Mouse (Mus musculus) urinary bladder, postnatal 4 days (tissue): ENCODE results near the gene Nmt1.

Experiments
- DNase-seq, 2 experiments: peaks; one replicate each; pipeline ENCODE4 v3.0.0; 2021 to 2022; ENCODE audit warnings: low spot score in 2 of 2

Gene Nmt1

DNA sequence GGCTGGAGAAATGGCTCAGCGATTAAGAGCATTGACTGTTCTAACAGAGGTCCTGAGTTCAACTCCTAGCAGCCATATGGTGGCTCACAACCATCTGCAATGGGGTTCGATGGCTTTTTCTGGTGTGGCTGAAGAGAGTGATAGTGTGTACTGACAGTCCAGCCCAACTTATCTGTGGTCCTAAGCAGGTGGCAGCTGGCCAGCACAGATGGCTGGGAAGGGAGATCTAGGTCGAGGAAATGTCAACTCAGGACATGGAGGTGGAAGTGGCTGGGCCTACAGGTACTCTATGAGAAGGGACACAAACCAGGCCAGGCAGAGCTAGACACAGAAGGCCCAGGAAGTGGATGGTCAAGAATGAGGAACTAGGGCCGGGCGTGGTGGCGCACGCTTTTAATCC, 48.0 kb downstream of the Nmt1 start:
- no peak for DNase-seq

DNA sequence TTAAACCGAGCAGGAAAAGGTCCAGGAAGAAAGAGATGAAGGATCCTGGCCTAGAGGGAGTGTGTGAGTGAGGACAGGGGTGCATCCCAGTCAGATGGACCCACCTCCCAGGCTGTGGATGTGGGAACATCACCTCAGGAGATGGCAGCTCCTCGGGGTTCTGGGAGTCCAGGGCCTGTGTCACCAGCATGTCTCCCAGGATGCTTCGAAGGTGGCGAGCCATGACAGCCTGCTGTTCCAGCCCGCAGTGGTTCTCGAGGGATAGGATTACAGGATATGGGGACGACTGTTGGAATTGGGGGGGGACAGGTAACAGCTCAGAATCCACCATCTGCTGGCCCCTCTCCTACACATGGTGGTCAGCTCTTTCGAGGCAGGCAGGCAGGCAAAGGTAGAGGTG, 48.6 kb downstream of the Nmt1 start:
- no peak for DNase-seq

DNA sequence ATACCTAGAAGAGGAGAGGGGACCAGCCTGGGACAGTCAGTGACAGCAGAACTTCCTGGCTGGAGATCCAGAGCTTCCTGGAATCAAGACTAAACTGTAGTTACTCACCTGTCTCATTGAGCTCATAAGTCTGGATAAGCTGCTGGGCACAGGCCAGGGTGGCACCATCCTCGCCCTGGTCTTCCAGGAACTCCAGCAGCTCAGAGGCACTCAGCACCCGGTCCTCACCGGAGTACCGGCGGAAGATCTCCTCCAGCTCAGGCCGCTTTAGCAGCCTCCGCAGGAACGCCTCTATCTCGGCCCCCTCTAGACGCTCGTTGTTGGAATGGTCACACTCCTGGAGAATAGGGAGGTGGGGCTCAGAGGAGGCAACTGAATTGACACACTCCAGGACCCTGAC, 50.1 kb downstream of the Nmt1 start:
- DNase-seq, result no peak

DNA sequence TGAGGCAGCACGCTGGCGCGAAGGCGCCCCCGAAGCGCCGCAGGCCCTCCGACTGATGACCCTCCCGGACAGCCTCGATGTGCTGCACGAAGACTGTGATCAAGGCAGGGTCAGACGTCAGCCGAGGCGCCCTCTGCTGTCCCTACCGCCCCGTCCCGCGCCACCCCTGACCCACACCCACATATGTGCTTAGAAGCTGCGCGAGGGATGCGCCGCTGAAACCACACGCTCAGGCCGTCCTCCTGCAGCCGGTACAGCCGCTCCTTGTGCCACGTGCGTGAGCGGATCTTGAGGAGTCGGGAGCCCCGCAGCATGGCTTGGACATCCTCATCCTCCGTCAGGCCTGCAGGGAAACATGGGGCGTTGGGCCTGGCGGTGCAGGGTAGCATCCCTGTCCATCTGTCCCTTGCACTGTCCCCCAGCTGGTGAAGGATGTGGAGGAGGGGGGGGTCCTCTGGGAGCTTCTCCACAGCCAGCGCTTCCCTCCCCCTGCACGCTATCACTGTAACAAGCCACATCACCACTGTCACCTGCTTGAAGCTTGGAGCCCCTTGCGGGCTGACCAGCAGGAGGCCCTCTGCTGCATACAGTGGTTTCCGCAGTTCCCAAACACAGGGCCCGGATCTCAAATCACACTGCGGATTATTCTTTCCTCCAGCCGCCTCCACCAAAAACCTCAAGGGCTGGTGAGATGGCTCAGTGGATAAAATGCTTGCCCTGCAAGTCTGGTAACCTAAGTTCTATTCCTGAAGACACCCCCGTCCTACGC, 52.5 kb downstream of the Nmt1 start:
- no peak for DNase-seq

DNA sequence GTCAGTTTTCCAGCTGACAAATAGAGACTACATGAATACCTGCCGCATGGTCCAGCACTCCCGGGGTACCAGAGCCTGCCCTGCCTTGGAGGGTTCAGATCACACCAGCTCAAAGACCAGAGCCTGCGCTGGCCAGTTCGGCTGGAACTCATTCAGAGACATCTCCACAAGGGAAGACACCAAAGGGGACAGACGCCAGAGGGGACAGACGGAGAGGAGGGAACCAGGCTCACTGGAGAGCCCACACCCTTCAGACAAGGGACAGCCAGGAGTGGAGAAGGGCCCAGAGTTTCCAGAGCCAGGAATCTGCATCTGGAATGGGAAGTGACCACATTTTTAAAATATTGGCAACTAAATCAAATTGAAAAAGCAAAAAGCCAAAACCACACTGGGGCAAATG, 53.6 kb downstream of the Nmt1 start:
- DNase-seq, result no peak

DNA sequence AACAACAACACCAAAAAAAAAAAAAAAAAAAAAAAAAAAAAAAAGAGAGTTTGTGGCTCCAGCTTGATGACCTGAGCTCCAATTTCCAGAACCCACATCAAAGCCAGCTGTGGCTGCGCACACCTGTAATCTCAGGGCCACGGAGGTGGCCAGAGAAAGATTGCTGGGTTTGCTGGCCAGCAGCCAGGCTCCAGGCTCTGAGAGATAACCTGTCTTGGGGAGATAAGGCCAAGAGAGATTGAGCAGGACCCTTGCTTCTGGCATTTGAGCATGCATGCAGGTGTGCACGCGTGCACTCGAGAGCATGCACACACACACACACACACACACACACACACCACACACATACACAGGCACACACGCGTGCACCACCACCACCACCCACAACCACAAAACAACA, 65.3 kb downstream of the Nmt1 start:
- DNase-seq, result no peak

DNA sequence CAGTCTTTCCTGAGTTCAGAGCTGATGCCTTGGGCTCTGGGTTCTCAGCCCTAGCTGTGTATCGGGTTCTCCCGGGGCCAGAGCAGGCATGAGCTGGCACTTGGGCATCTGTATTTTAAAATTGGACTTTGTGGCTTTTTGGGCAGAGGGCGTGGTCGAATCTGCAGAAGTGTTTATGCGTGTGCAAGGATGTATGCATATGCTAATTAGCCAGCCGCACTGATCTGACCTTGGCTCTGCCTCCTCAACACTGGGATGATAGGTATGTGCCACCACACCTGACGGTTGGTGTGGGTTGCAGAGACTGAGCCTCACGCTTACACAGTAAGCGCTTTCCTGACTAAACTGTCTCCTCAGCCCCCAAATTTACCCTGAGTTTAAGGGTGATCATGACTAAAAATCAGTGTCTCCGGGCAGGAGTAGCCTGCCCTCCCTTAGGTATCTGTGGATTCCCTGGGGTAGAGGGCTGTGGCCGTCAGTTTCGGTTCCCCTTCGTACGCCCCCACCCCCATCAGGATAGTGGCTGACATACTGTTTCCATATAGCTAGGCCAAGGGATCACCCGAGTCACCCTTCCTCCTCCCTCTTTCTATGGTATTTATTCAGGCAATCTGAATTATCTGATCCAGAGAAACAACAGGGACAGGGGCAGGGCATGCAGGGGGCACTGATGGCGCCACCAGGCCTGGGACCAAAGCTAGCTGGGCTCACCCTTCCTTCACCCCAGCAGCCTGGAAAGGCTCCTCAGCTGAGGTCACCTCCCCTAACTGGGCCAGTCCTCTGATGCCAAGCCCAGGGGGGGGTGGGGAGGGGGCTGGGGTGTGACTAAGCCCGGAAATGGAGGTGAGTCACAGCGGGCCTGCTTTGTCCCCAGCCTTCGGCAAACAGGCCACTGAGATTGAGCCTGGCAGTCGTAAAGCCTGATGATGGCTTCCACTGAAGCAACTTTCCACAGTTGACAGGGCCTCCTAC, 66.2 kb downstream of the Nmt1 start:
- DNase-seq, result peak in 1 of 2 experiments; percentile 59

DNA sequence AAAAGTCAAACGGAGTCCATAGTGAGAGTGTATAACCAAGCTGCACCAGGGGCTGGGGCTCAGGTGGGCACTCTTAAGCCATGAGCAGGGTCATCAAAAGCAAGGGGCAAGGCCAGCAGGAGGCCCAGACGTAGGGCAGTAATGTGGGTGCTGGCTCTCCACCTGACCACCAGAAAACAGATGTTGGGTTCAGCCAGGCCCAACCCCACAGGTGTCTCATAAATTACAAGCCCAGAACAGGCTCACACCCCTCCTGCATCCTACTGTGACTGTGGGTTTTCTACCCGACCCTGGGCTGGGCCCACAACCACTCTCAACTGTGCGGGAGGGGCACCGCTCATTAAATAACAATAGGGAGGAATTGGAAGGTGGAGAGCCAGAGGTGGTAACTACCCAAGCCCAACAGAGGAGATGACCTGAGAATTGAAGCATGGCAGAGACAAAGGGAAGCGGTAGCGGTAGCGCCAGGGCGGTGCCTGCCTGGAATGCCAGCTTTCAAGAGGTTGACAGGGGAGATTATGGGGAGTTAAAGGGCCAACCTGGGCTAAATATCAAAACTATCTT, 67.2 kb downstream of the Nmt1 start:
- DNase-seq, result peak in 1 of 2 experiments; percentile 57

DNA sequence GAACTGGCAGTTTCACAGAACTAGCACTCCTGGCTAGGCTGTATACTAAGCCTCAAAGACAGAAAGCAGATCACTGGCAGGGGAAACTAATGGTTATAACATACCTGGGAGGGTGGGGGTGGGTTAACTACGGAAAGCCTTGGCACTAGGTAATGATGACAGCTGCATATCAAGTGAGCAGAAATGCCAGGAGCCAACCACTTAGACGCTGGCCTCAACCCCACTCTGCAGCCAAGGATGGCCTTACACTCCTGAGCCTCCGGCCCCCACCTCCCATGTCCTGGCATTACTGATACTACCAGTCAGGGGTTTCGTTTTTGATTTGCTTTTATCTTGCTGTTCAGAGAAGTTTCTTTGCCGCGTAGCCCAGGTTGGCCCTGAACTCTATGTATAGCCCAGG, 67.8 kb downstream of the Nmt1 start:
- no peak for DNase-seq

DNA sequence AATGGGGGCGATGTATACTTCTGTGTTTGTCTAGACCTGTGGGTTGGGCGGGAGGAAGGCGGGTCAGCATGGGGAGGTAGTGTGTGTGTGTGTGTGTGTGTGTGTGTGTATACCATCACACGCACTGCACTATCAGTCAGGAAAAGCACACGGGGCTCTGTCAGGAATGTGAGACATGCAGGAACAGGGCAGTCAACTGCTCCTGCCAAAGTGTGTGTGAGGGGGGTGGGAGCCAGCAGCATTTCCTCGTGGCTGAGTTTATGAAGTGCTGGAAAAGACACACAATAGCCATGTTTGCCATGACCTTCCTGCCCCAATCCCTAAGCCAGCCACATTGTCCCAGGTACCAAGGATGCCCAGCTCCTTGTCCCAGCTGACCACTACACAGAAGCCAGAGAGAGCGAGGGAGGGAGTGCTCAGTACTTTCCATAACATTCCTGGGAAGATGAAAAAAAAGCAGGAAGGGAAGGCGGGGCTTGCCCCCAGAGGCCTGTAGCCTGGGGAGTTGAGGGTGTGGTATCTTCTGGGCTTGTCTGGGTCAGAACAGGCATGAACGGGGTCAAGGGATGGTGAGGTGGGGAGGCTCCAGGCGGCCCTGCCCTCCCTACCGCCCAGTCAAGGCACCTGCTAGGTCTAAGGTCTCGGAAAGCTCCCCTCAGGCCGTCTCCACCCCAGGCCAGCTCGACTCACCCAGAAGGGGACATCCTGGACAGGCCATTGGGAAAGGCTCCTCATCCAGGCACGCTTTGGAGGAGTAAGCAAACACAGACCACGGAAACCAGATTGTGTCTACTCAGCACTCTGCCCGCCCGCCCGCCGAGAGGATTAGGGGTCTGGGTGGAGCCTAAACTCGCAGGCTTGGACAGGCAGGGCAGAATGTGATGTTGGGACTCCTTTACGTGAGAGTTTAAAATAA, 69.2 kb downstream of the Nmt1 start:
- peak in 1 of 2 experiments; percentile 56 for DNase-seq

DNA sequence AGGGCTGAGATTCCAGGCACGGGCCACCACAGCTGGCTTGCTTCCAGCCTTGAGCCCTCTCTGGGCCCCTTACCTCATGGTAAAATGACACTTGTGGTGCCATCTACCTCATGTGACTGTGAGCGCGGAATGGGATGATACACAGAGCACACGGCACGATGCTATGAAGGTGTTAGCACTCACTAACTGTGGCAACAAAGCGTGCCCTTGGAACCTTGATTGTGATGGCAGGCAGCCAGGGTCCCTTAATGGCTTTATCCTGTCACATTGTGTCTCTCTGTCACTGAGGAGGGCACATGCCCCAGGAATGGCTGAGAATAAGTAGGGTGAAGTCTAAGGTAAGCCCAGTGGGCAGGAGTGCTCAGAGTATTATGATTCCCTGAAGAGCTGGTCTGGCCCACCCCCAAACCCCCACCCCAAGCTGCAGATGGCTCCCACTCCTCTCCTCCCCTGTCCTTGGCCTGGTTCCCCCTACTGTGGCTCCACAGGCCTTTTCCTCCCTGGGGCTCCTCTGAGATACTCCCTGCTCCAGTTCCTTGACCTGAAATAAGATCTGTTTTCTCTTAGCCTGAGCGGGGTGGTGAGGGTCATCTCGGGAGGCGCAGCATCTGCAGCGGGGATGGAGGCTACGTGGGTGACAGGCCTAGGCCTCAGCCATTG, 70.7 kb downstream of the Nmt1 start:
- DNase-seq, result no peak

DNA sequence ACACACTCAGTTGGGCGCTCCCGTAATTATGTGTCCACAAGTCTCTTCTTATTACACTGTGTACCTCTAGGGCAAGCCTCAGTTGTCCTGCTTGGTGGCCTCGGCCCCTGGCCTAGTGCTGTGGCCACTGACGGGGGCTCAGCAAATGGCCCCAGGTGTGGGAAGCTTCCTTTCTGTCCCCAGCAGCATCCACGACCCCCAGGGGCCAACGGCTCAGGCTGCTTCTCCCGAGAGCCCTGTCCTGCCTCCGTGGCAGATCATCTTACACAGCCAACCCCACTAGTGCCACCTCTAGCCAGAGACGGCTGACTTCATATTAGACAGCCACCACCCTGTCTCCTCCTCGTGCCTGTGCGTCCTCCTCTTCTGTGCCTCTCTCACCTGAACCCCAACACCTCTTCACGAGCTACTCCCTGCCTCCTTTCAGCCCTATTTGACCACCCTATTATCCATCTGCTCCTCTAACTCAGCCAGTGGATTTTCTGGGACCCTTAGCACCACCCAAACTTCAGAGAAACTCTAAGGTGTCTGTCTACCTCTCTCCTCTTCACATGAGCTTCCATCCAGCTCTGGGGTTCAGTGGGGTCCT, 71.5 kb downstream of the Nmt1 start:
- no peak for DNase-seq

DNA sequence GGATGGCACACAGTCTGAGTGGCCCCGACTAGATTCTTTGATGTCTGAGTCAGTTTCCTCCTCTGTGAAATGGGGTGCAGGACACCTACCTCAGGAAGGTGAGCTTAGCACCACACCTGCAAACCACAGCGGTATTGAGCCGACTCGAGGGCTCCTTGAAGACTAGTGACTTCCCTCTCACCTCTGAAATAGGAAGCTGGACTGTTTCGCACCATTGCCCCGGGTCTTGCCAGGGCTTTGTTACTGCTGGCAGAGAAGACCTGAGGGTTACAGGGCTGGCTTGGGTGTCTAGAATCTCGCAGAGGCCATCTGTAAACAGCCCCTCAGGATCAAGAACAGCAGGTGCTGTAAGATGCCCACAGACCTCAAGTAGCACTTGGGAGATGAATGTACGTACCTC, 72.4 kb downstream of the Nmt1 start:
- no peak for DNase-seq

DNA sequence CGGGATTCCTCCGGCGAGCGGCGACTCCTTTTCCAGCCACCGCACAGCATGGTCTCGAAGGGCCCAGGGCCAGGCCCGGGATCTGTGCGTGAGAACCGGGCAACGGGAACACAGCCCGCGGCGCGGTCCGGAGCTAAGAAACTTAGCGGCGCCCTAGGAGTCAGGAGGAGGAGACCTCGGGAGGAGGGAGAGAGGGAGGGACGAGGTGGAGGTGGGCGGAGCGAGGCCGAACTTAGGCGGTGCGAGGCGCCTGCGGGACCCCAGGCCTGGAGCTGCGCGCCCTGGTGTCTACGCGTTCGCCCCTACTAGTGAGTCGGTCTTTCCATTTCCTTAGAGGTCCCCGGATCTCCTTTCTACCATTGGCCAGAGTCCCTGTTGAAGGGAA, 73.5 kb downstream of the Nmt1 start, which contains the start of the genes Plcd3 and Acbd4:
Gene Plcd3 (minus strand): TSS at position 178 of the 385 bp plus-strand sequence.
Gene Acbd4 (plus strand): TSS at position 202 of the 385 bp plus-strand sequence.
- peak; percentile 78 to 89 for DNase-seq

DNA sequence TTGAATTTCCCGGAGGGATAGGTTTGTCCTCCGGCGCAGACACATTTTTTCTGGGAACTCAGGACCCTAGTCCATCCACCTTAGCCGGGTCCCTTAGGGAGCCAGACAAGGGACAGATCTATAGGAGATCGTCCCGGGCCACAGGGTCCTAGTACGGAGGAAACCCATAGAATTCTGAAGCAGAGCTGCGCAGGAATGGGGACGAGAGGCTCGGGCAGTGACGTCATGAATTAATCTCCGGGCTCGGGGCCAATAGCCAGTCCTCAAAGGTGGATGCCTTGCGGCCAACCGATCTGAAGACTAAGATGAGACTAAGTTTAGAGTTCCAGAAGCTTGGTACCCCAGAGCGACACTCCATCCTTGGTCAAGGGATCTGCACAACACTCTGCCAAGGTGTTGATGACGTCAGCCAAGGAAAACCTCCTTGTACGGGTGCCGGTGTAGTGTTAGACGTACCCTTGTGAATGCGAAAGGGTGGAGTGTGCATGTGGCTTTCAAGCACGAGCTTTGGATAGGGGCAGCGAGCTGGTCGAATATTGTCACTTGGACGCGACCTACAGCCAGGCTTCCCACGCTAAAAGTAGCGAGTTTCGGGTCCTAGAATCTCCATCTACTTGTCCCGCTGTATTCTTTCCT, 74.0 kb downstream of the Nmt1 start:
- DNase-seq, result peak; percentile 70 to 78

DNA sequence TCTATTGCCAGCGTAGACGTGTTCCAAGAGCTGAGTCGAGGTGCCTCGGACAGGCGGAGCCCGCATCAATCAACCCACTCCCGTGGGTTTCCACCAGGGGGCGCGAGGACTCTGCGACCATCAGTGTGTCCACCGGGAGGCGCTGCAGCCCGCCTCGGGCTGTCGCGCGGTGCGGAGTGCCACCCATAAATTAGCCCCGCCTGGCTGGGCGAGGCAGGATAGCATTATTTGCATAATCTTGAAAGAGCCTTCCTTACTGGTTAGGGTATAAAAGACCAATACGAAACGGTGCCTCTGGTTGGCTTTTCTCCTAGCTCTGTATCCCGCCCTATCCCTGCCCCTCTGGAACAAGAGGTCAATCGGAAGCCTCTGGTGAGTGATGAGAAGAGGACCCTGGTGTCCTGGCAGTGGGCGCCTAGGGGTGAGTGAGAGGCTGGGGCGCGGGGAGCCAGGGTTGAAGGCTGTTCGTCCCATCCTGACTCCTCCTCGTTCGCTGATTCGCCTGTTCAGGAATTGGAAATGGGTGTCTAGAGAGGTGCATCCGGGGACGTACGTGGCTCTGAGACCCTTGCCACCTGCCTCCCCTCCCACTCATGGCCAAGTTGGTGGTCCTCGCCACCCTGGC, 74.8 kb downstream of the Nmt1 start:
- DNase-seq, result peak; percentile 98

DNA sequence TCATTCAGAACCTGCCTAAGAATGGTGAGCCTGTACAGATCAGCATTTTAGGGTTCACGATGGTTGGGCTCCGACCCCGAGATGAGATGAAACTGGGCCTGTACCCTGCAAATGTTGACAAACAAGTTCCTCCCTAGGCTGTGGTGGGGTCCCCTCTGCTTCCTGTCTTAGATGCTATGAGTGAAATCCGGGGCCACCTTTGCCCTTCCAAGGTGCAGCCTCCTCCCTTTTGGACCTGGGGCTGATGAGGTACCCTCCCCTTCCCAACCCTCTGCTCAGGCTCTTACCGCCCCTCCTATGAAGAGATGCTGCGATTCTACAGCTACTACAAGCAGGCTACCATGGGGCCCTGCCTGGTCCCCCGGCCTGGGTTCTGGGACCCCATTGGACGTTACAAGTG, 75.6 kb downstream of the Nmt1 start:
- no peak for DNase-seq

DNA sequence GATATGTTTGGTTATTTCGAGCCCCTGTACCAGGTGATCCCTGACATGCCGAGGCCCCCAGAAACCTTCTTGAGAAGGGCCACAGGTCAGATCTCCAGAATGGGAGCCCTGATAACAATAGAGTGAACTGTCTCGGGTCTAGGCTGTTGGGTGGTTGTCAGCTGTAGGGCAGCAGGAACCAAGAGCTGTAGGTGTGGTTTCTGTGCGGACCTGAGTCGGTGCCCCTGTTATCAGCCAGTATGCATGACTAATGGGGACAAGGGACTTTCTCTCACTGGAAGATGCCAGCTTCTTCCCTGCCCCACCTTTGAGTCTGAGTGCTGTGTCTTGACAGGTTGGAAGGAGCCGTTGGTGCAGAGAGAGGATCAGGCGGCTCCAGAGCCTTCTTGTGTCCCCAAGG, 76.5 kb downstream of the Nmt1 start:
- DNase-seq, result no peak

DNA sequence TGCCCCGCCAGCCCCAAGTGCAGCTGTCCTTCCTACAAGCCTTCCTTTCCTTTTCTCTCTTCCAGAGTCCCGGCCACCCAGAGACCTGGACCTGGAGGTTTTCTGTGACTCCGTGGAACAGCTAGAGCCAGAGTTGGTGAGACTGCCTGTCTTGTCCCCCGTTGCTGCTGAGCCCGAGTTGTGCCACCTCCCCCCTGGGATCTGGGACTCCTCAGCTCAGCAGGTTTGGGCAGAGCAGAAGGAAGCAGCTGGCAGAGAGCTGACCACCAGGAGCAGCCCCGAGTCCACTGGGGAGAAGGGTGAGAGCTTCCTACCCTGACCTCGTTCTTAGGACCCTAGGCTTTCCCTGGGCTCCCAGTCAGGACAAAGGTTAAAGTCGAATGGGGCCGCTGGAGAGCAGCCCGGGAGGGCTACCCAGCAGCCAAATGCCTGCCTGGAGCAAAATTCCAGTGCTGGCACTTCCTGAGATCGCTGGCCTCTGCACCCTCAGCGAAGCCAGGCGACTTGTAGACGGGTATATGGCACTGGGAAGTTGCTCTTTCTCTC, 77.3 kb downstream of the Nmt1 start:
- peak in 1 of 2 experiments; percentile 58 for DNase-seq
